Mouse (Mus musculus) frontal cortex, postnatal 36 days (tissue): ENCODE data around the gene Mcts1.

Experiments
- DNase-seq, 2 experiments: peaks; one replicate each; pipeline ENCODE4 v3.0.0; 2022; ENCODE audit warnings: low spot score in 2 of 2

Mcts1 gene

DNA sequence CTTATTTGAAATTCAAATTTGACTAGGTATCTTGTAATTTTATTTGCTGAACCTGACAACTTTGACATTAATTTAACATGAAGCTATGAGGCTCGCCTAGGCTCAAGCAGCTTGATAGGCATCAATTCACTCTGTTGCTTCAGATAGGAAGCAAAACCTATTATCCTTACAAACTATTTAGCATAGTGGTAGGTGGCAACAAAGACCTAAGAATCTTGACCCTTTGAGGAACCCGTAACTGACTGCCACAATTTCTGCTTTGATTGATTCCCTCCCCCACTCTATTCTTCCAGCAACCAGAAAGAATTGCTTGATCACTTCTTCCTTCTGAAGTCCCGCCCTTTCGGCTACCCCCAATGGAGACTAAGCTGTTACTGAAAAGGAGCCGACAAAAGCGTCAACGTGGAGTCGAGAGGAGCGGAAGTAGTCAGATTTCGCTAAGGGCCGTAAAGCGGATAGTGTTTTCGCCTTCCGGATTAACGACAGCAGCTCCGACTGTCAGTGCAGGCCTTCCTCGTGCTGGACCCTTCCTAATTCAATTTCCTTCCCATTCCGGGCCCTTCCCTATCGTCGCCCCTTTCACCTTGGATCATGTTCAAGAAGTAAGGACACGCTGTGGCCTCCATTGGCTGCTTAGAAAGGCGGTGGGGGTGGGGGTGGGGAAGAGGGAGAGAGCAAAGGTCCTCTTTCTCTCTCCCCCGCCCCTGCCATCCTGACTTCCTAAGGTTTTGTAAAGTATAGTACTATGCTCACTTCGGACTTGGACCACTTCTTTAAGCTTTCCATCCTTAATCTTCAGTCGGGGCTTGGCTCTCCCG lies at the start of gene Mcts1:
TSS of gene Mcts1 (plus strand) at position 402 of the 818 bp plus-strand sequence.
- peak; percentile 63 to 81 for DNase-seq

DNA sequence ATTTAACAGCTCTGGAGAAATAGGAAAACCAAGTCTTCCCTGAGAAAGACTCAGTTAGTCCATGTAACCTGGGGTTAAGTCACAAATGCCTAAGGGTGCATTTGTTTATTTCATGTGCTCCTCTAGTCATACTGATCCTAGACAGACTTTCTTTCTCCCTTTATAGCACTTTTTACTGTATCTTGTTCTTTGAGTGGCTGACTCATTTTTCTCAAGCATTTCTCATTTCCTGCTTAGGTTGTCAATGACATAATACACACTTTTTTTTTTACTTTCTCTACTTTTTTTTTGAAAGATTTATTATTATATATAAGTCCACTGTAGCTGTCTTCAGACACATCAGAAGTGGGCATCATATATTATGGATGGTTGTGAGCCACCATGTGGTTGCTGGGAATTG lies 47.1 kb upstream of the Mcts1 start:
- DNase-seq, result no peak

DNA sequence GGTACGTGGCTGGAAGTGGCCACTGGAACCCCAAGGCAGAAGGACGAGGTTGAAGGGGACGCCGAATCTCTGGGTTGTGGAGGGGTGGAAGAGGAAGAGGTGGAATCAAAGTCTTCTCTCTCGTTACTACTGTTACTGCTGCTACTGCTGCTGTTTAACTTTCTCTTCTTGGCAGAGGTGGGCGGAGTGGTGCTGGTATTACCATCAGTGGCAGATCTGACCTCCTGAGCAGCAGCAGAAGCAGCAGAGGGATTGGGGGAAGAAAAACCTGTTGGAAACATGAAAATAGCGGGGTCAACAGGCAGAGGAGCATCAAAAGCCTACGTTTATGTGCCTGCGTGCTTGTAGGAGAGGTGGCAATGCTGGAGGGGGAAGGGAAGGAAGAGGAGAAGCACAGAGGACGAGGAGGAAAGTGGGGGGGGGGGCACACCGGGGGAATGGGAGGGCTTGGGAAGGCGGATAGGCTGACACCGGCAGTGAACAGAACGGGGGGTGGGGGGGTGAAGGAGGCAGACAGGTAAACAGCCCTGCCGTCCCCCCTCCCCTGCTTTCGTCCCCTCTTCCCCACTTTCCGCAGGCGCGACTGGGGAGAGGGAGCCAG lies 36.3 kb upstream of the Mcts1 start:
- DNase-seq, result peak; percentile 14 to 30

DNA sequence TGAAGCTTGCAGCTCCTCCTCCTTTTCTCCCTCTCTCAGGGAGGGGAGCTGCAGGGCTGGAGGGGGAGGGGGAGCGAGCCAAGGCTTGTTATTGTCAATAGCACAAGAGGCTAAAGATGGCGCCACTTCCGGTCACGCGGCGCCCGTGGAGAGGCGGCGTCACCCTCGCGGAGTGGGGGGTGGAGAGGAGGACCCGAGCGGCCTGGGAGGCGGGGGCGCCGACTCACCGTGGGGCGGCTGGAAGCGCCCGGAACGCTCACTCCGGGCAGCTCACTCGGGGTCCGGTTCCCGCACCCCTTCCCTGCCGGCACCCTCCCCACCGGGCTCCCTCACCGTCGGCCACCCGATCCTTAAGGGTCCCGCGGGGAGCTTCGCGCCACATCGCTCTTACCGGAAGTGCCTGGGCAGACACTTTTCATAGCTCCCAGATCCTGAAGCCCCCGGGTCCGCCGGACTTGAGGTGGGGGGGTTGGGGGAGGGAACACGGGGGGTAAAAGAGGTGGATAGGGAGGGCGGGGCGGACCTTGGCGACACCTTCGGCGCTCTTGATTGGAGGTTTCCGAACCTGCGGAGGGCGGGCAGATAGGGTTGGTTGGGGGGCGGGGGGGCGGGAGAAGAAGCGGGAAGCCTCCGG lies 35.7 kb upstream of the Mcts1 start:
- peak; percentile 86 to 89 for DNase-seq

DNA sequence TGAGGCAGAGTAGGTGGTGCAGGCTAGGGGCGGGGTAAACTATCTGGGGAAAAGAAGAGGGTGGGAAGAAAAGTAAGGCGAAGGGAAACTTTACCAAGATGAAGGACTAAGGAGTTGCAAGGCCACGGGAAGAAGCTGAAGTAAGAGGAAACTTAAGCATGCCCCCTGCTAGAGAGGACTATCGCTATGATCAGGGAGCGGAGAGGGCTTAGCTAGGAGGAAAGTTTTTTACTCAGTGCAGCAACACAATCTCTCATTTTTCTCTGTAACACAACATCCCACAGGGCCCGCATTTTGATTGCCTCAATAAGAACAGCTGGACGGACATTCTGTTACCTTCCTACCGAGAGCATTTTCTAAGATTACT lies 35.2 kb upstream of the Mcts1 start:
- DNase-seq, result no peak

DNA sequence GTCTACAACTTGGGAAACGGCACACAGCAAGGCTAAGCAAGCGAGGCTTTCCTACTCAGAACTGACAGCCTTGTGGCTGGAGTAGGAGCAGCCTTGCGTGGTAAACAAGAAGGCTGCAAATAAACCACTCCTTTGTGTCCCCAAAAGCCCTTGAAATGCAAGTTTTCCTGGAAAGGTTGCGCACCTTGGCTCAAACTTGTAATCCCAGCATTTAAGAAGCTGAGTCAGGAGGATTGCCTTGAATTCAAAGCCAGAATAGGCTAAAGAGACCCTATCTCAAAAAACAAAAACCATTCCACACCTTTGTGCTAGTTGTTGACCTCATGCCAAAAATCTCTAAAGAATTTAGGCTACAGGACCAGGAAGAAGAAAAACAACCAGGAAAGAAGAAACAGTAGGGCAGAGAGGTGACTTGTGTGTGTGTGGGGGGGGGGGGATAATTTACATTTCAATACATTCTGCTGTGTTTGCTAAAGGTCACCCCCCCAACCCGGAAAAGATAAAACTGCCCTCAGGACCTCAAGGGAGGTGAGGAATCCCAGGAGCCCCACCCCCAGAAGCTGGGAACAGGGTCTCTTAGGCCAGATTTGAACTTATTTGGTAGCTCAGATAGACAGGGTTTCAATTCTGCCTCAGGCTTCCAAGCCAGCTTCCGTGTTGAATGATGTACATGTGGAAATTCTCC lies 33.7 kb upstream of the Mcts1 start:
- DNase-seq, result no peak

DNA sequence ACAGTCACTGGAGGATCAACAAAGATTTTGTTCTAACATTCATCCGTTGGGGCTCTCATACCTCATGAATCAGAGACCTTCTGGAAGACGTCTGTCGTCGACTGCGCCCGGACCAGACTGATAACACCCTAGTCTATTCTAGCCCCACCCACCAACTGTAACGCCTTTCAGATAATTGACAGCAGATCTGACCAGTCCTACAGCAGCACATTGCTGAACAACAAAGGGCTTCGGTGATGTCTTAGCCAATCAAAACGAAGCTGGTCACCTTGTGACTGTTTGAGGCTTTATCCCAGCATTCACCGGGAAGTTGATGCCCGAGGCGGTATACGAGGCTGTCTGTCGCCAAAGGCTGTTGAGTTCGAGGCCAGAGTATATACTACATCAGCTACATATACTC lies 24.3 kb upstream of the Mcts1 start, which contains the start of gene Cul4b:
TSS of gene Cul4b (minus strand) at position 119 of the 400 bp plus-strand sequence.
- no peak for DNase-seq

DNA sequence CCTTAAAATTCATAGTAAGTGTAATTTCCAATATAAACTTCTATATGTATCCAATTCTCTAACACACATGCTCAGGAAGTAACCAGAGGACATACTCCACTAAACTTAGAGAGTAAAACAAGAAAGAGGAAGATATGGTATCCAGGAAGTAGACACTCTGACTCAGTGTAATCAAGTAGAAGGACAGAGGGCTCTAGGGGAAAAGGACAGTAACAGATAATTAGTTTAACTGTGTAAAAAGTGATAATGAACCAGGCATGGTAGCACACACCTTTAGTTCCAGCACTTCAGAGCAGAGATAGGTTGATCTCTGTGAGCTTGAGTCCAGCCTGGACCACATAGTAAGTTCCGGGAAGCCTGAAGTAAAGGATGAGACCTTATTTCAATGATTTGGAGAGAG lies 19.2 kb upstream of the Mcts1 start:
- DNase-seq, result no peak

DNA sequence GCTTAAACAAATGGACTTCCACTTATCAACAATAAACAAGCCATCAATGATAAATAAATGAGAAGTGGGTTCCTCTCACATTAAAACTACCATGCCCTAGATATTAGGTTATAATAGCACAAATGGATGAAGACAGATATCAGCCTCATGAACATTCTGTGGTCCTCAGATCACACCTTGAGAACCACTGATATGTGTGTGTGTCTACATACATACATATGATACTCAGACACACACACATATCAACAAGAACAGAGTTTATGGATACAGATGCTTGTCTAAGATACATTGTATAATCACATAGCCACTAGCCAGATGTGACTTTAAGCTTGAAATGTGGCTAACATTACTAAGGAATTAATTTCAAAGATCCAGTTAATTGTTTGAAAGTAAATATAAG lies 17.1 kb upstream of the Mcts1 start:
- no peak for DNase-seq

DNA sequence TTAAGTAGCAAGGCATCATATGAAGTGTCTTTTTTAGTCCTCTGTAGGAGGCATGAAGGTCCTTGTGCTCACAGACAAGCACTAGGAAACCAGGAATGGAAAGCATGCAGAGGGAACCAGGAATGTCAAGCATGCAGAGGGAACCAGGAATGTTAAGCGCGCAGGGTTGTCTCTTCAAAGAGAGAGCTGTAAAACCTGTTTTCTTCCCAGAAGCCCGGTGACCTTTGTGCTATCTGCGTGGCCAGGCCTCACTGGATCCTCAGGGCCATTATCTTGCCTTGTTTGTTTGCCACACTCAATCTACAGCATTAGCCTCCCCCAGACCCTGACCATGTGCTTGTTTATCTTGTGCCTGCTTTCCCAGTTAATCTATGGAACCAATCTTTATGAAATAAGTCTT lies 10.6 kb upstream of the Mcts1 start:
- DNase-seq, result no peak

DNA sequence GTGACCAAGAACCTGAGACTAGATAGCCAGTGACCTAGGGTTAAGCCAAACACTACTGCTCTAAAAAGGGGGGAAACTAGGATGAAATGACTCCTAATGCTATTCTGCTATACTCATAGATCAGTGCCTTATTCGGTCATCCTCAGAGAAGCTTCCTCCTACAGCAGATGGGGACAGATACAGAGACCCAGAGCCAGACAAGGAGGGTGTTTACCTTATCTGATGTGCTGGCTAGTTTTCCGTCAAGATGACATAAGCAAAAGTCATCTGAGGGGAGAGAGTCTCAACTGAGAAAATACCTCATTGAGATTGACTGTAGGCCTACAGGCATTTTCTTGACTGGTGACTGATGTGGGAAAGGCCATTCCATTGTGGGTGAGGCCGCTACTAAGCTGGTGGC lies 8.6 kb upstream of the Mcts1 start:
- DNase-seq, result no peak

DNA sequence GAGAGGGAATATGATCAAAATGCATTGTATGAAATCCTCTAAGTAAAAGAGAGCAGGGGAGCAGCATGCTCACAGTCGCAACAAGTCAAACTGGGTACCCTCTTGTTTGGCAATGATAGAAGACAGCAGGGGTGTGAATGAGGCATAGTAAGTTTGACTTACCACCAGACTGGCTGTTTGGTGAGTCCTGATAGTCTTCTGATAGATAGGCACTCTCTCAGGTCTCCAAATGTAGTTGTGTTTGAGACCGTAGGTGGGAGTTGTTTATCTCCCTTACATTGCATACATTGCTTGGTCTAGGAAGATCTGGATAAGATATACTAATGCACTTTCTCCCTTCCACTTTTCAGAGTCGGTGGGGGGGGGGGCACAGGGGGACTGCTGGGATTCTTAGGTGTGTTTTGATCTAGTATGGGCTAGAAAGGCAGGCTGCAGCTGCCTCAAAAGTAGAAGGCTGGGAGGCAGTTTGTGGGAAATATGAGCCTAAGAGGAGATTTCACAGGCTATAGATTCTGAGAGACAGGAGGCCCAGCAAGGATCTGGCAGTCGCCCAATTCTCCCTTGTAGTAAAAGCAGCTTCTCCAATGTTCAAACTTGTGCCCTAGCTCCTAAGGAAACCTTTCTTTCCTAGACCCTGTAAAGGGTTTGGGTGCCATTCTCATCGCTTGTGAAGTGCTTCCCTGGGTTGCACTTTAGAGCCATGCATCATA lies 7.0 kb upstream of the Mcts1 start:
- no peak for DNase-seq

DNA sequence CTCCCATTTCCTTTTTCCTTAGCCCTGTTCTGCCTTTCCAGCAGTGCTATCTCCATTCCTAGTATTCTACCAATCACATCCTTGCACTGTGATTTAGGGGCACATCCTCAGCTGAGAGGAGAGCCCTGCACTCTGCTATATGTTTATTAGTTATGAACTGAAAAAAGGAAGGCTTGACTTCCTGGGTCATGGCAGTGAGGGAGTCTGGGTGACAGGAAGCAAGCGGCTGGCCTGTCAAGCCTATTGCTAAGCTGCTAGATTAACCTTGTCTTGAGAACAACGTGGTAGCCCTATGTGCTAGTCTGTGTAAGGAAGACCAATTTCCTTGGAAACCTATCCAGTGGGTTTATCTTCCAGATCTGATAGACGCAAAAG lies 604 bp downstream of the Mcts1 start:
- peak; percentile 8 to 21 for DNase-seq

DNA sequence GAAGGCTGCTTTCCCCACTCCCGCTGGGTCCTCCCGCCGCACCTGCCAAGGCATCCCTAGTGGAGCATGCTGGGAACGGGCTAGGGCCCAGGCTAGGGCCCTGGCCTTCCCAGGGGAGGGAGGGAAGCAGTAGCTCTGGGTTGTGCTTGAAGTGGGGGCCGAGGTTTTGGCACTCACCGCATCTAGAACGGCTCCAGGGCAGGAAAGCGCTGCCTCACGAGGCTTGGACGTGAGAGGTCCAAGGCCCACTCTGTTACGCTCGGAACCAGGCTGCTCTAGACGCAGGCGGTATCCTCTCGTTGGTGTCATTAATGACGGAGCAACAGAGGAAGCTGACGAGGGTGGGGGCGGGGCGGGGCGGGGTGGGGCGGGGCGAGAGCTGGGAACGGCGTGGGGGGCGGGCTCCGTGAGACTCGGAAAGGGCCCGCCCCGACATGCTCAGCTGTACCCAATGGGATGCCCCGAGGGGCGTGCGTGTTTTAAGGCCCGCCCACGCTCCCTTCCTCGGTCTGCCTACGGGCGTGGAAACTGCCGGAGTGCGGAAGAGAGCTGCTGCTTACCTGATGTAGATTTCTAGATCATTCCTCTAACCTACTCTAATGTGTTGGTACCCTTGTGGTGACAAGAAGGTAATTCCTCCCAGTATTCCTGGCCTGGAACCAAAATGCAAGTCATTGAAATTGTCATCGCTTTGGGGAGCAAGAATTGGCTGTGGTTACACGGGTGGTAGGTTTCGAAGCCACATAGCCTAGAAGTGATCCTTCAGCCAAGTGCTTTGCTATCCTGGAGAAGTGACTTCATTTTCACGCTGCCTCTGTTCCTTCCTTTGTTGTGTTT lies 34.6 kb downstream of the Mcts1 start, which contains the start of gene C1galt1c1:
TSS of gene C1galt1c1 (minus strand) at position 287 of the 837 bp plus-strand sequence.
- DNase-seq, result peak; percentile 83 to 90

DNA sequence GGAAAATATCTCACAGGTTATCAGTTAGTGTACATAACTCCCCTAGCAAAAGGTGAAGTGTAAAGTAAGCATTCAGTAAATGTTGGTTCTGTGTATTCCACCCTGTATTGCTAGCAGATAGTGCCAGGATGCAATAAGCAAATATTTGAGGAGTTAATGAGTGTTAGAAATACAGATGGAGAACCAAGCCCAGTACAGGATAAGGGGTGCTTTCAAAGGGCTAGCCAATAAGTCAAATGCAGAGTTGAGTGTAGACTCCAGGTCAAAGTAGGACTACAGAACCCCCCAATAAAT lies 35.2 kb downstream of the Mcts1 start:
- DNase-seq, result no peak

DNA sequence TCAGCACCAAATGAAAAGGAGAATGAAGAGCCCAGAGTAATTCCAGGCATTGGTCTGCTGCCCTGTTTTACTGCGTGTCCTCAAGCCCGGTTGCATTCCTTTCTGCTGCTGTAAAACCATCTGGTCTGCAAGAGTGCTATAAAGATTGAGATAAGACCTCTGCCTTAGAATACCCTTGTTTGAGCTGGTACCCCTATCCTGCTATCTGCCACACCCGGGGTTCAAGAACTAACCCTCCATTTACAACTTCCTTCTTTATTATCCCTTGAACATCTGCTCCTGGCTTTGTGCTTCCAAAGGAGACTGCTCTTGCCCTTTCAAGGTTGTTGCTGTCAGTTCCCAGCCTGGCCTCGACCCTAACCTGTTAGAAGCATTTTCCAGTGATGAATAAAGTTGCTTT lies 41.1 kb downstream of the Mcts1 start:
- no peak for DNase-seq

DNA sequence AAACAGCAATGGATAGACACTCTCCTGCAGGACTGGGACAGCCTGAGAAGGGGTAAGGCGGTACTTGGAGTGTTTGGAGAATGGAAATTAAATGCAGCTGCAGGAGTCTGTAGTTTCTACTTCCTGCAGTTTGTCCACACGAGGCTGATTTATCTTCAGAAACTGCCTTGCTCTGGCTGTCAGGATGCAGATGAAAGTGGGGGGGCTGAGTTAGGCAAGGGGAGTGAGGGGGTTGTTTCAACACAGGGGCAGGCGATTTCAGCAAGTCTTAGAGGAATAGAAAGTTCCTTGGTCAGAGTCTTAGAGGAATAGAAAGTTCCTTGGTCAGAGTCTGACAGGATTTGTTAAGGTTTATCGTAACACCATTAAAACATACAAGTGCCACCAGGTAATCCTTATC lies 41.8 kb downstream of the Mcts1 start:
- no peak for DNase-seq

DNA sequence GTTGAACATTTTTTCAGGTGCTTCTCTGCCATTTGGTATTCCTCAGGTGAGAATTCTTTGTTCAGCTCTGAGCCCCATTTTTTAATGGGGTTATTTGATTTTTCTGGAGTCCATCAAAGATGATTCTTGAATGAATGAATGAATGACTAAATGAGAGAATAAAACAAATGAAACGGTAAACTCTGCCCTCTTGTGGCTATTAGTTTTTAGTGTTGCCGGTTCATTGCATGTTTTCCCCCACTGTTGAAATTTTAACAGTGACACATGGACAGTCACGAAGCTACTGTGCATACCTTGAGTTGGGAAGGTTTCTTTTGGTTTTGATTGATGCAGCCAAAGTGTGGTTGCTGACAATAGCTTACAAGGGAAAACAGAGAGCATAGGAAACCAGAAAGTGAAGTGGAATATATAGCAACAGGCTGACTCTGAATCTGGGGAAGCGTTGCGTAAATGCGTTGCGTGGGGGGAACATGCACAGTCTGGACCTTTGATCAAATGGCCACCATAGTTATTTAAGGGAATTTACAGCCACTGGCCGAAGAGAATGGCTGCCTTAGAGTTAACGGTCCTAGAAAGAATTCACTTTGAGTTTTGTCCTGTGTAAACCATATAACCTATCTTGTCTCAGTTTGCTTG lies 50.1 kb downstream of the Mcts1 start:
- no peak for DNase-seq

DNA sequence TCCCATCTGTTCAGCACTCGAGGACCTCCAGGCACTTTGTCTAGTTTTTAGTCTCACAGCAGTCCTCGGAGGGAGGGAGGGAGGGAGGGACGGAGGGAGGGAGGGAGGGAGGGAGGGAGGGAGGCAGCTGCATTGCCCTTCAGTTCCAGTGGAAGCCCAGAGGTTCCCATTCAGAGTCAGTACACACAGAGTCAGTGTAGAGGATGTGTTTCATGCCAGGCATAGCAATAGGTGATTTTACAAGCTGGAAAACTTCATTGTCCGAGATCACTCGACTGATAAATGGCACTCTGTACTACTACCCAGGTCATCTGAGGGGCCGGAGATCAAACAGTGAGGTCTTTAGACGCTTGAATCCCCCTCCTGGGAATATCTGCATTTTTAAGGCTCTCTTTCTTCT lies 50.8 kb downstream of the Mcts1 start:
- no peak for DNase-seq

DNA sequence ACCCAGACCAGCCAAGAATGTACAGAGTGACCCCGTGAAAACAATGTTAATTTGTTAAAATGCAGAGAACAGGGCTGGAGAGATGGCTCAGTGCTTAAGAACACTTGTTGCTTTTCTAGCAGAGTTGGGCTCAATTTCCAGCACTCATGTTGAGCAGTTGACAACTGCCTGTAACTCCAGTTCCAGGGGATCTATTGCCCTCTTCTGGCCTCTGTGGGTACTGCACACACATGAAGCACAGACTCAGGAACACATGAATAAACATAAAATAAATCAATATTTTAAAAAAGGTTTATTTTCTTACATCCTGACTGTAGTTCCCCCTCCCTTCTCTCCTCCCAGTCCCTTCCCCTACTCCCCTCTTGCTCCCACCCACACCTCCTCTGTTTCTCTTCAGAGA lies 52.8 kb downstream of the Mcts1 start:
- no peak for DNase-seq

DNA sequence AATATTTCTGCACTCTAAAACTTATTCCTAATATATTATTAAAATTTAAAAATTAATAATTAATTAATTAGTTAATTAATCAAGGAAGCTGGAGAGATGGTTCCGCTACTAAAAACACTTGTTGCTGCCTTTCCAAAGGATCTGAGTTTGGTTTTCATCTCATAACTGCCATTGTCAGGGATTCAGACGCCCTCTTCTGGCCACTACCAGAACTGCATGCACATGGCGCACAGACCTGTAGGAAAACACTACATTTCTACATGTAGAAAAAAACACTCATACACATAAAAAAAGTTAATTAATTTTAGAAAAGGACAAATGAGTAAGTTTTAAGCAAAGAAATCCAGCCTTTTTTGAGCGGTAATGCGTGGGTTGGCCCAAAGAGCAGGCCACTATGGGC lies 54.3 kb downstream of the Mcts1 start:
- no peak for DNase-seq
